Mouse (Mus musculus) testis, postnatal 14 days (tissue): Measurements from ENCODE around the gene Cdc34.
A peak's percentile ranks its signal among the peaks of the same experiment; 100 is the strongest.

Experiments
- DNase-seq: peaks from one replicate; pipeline ENCODE4 v3.0.0; 2021; ENCODE audit warnings: low spot score

Cdc34 gene

GRCm38 (mm10) chr10:79681591-79682245, at the start of gene Cdc34:
TSS of gene Cdc34 (plus strand) at chr10:79682195.
- DNase-seq, result peak; percentile 99

GRCm38 (mm10) chr10:79633006-79633777, 48.8 kb upstream of the Cdc34 start:
- DNase-seq, result peak; percentile 60

GRCm38 (mm10) chr10:79636287-79636686, 45.7 kb upstream of the Cdc34 start:
- DNase-seq, result no peak

- DNase-seq, result peak; percentile 71
Measured at GRCm38 (mm10) chr10:79637128-79638110, 44.6 kb upstream of the Cdc34 start, which contains the start of gene Shc2. TSS of gene Shc2 (minus strand) at chr10:79637918.

- peak; percentile 69 for DNase-seq
Measured at GRCm38 (mm10) chr10:79638486-79639204, 43.4 kb upstream of the Cdc34 start.

- DNase-seq, result no peak
Measured at GRCm38 (mm10) chr10:79645711-79646110, 36.3 kb upstream of the Cdc34 start, which contains the start of gene Odf3l2. TSS of gene Odf3l2 (minus strand) at chr10:79645738.

GRCm38 (mm10) chr10:79649070-79649751, 32.8 kb upstream of the Cdc34 start:
- DNase-seq, result peak; percentile 60

GRCm38 (mm10) chr10:79652789-79653188, 29.2 kb upstream of the Cdc34 start:
- no peak for DNase-seq

- no peak for DNase-seq
Measured at GRCm38 (mm10) chr10:79654946-79655395, 27.0 kb upstream of the Cdc34 start.

- DNase-seq, result no peak
Measured at GRCm38 (mm10) chr10:79658829-79659228, 23.2 kb upstream of the Cdc34 start.

GRCm38 (mm10) chr10:79660298-79660697, 21.7 kb upstream of the Cdc34 start:
- no peak for DNase-seq

GRCm38 (mm10) chr10:79661861-79662260, 20.1 kb upstream of the Cdc34 start:
- DNase-seq, result no peak

GRCm38 (mm10) chr10:79664131-79664665, 17.8 kb upstream of the Cdc34 start, which contains the start of gene Madcam1:
TSS of gene Madcam1 (plus strand) at chr10:79664559.
- DNase-seq, result peak; percentile 61

- DNase-seq, result no peak
Measured at GRCm38 (mm10) chr10:79665051-79665450, 16.9 kb upstream of the Cdc34 start.

- no peak for DNase-seq
Measured at GRCm38 (mm10) chr10:79666493-79666892, 15.5 kb upstream of the Cdc34 start.

- DNase-seq, result no peak
Measured at GRCm38 (mm10) chr10:79668076-79668475, 13.9 kb upstream of the Cdc34 start.

- DNase-seq, result peak; percentile 89
Measured at GRCm38 (mm10) chr10:79668771-79669575, 13.0 kb upstream of the Cdc34 start, which contains the start of gene Tpgs1. TSS of gene Tpgs1 (plus strand) at chr10:79669369.

GRCm38 (mm10) chr10:79669576-79670057, 12.4 kb upstream of the Cdc34 start:
- DNase-seq, result peak; percentile 90
